ENCODE assay signal across 10 mouse cellular contexts in the genomic region with DNA sequence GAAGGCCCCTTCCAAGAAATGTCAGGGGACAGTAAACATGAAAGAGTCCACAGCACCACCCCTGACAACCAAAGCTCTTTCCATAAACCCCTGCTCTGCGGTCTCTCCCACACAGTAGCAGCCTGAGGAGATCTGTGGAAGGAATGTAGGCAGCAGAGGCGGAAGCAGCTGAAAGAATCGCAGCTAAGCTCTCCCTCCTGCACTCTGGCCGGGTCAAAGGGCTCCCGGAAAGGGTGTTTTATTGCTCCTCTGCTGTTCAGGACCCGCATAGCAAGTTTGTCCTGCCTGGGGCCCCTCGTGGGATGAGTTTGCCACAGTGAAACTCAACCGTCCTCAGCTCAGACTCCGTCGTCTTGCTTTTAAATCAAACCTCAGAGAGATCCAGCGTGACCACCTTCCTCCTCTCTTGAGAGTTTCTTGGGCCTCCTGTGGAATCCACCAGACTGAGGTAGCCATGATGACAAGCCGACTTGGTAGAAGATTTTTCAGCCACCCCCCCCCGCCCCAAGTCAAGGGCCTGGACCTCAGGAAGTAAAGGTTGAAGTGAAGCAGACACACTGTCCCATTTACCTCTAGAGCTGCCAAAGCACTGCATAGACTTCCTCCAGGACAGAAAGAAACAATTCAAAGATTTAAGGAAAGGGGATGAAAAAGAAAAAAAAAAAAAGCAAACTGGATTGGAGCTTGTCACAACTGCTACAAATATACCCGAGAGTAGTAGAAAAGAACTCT.
DNase-seq lines count a peak whose midpoint lies in the region; ATAC-seq lines count a peak whose summit lies in the region.
"Had no signal": no experiment of that assay in that cellular context is flagged by ENCODE, and none has a peak within 500 bp of the region (broad histone marks: within the 10 kb centered on the region; RNA-seq: fewer than 3 reads in every experiment).

No protein-coding gene starts in this region.

- ATAC-seq in heart, embryonic 15.5 days (replicated peaks; ENCODE audit: insufficient number of reproducible peaks, insufficient read depth, low FRiP score, low read depth): no peak
- peak; percentile 49; the same call in 1 of the 2 replicates for ATAC-seq in stomach, embryonic 15.5 days (ENCODE audit: insufficient read depth, low FRiP score, low read depth)

- no peak overlapping the region for H3K9ac ChIP-seq in heart, embryonic 15.5 days
- H3K9ac ChIP-seq in stomach, embryonic 15.5 days: no peak overlapping the region
- H3K9ac ChIP-seq: liver, embryonic 14.5 days had no signal

- H3K4me3 ChIP-seq in heart, embryonic 15.5 days: no peak overlapping the region
- H3K4me3 ChIP-seq in stomach, embryonic 15.5 days (replicated peaks): no peak overlapping the region

- no peaks in the 10 kb centered on the region for H3K27me3 ChIP-seq in heart, embryonic 15.5 days
- no peaks in the 10 kb centered on the region for H3K27me3 ChIP-seq in stomach, embryonic 15.5 days (replicated peaks)

- no peak overlapping the region for H3K4me2 ChIP-seq in heart, embryonic 15.5 days
- no peak overlapping the region for H3K4me2 ChIP-seq in stomach, embryonic 15.5 days

- peaks cover 24% of the 10 kb centered on the region for H3K4me1 ChIP-seq in heart, embryonic 15.5 days (replicated peaks)
- H3K4me1 ChIP-seq in stomach, embryonic 15.5 days: peaks cover 30% of the 10 kb centered on the region

- H3K27ac ChIP-seq in heart, embryonic 15.5 days: peak overlapping the region; percentile 26; the same call in 1 of the 2 replicates
- H3K27ac ChIP-seq in stomach, embryonic 15.5 days: peak overlapping the region; percentile 61
- H3K27ac ChIP-seq: liver, embryonic 14.5 days had no signal

- no peak for DNase-seq in heart, postnatal 10 days
- DNase-seq in testis, postnatal 10 days (ENCODE audit: low spot score): peak; percentile 37
- DNase-seq in testis, postnatal 14 days (ENCODE audit: low spot score): no peak
- DNase-seq in kidney, postnatal 25 days: peak; percentile 58 to 67
- DNase-seq in adrenal gland, postnatal 10 days: no peak
- no peak for DNase-seq in adrenal gland, postnatal 14 days
- DNase-seq: cerebellum, adult 11-12 months had no signal

- no peaks in the 10 kb centered on the region for H3K36me3 ChIP-seq in heart, embryonic 15.5 days
- no peaks in the 10 kb centered on the region for H3K36me3 ChIP-seq in stomach, embryonic 15.5 days

- intact Hi-C loops in heart, postnatal 10 days (cut with DNase I): loop anchor here (5.0 kb wide), 1 partner anchor 68 kb away; no protein-coding TSS in a partner anchor

- WGBS in heart, embryonic 15.5 days: 36% methylated on average over 14 of the region's 14 CpGs
- 28% methylated on average over 14 of the region's 14 CpGs for WGBS in stomach, embryonic 15.5 days

- no peaks in the 10 kb centered on the region for H3K9me3 ChIP-seq in heart, embryonic 15.5 days (replicated peaks)
- H3K9me3 ChIP-seq in stomach, embryonic 15.5 days: no peaks in the 10 kb centered on the region

Comparison
In these comparisons a context has a peak if more than half of its experiments do, and no peak if none do; other contexts are left out.
1. DNase-seq: peak in testis, postnatal 10 days (single experiment) and kidney, postnatal 25 days (2 of 2); none in heart, postnatal 10 days (0 of 2), testis, postnatal 14 days (single experiment), adrenal gland, postnatal 10 days (single experiment) and adrenal gland, postnatal 14 days (single experiment).